Mouse (Mus musculus) kidney, adult 8-10 months (tissue): ENCODE measurements around the gene Scg3.
"Not testable (repeated sequence)": the region's sequence is repeated elsewhere in the genome, so short reads cannot be mapped to it uniquely, and the experiment has no call there.

Experiments used
- DNase-seq, 2 experiments: peaks; one replicate each; pipeline ENCODE4 v3.0.0; 2022

Gene Scg3

GRCm38 (mm10) chr9:75683426-75684191, at the start of gene Scg3:
Gene Scg3 (minus strand): TSS chr9:75684056.
- DNase-seq = peak; percentile 21 to 65

GRCm38 (mm10) chr9:75719952-75720687, 36.3 kb upstream of the Scg3 start:
- peak; percentile 15 to 47 for DNase-seq

DNA sequence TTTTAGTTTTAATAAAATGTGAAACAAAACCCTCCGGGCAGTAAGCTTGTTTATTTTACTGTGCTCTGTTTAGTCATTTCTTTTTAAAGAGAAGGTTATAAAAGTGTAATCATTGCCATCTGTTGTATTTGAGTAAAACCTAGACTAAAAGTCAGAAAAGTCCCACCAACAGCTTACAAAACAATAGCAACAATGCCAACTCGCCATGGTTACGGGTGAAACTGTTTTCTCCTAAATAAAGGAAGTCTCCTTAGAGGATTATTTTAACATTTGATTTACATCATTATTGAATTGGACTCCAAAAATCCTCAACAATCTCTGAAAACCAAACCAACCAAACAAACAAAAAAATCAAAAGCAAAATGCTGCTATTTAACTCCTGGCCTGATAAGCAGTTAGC, 35.6 kb upstream of the Scg3 start:
- no peak for DNase-seq

GRCm38 (mm10) chr9:75684772-75685171, 916 bp upstream of the Scg3 start:
- DNase-seq = no peak

- no peak for DNase-seq
These were observed 436 bp upstream of the Scg3 start for GRCm38 (mm10) chr9:75684292-75684691.

DNA sequence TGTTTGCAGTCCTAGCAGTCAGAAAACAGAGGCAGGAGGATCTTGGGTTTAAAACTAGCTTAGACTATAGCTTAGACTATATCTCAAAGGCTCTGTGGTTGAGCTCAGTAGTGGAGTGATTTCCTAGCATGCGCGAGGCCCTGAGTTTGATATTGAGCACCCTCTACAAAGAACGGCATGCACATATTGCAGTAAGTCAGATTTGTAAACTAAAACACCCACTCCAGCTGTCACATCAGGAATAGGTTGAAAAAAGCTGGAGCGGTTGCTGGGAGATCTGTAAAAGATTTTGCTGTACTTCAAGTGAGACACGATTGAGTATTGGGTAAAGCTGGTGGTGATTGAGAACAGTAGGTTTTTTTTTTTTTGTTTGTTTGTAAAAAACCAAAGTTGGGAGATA, 3.2 kb downstream of the Scg3 start:
- no peak for DNase-seq

DNA sequence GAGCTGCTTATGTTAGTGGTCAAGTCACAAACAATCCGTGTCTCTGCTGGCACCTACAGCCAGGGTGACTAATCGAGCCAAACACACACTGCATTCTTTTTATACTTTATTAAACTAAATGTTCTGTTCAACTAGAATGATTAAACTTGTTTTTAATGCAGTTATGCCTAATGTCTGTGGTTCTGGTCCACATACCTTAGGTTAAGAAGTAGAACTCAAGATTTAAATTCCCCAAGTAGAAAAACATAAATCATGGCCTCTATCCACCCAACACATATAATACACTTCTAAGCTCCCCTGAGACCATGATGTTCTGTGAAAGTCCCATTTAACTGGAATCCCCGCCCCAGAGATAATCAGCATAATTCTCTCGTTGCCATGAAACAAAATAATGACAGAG, 4.2 kb downstream of the Scg3 start:
- DNase-seq = no peak

- DNase-seq = no peak
These were observed 5.5 kb downstream of the Scg3 start for GRCm38 (mm10) chr9:75678341-75678740.

DNA sequence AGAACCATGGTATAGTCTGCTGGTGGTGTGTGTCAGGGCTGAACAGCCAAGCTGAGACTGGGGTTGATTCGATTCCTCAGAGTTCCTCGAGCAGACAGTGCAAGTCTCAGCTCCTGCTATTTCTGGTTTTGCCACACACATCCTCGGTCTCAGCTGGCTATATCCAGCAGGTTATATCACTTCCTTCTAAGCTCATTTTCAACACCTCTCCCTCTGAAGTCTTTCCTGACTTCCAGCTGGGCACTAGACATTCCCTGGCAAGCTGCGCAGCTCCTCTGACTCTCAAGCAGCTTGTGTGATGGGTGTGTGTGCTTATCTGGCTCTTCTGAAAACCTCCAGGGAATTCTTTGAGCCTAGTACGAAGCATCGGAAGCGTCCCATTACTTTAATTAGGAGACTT, 7.6 kb downstream of the Scg3 start:
- DNase-seq = no peak

DNA sequence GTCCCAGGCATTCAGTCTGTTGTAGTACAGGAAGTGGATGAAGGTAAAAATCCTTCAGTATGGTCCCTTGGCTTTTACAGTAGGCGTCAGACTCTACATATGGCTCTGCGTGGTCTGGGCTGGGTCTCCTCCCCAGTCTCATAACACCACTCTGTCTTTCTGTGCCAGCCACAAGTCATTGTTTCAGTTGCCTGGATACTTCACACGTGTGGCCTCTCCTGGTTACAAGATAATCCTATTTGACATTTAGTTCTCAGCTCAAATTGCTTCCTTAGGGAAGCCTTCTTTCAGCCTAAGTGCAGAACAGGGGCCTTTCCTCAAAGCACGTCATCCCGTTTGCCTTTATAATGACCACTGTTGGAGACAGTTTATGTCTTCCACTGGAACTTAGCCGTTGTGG, 11.1 kb downstream of the Scg3 start:
- no peak for DNase-seq

GRCm38 (mm10) chr9:75666612-75667011, 17.2 kb downstream of the Scg3 start:
- DNase-seq = no peak

GRCm38 (mm10) chr9:75665364-75665763, 18.5 kb downstream of the Scg3 start:
- DNase-seq = no peak

GRCm38 (mm10) chr9:75660917-75661316, 22.9 kb downstream of the Scg3 start:
- DNase-seq = no peak

- not testable (repeated sequence) for DNase-seq
These were observed 27.4 kb downstream of the Scg3 start for GRCm38 (mm10) chr9:75656456-75656855.

DNA sequence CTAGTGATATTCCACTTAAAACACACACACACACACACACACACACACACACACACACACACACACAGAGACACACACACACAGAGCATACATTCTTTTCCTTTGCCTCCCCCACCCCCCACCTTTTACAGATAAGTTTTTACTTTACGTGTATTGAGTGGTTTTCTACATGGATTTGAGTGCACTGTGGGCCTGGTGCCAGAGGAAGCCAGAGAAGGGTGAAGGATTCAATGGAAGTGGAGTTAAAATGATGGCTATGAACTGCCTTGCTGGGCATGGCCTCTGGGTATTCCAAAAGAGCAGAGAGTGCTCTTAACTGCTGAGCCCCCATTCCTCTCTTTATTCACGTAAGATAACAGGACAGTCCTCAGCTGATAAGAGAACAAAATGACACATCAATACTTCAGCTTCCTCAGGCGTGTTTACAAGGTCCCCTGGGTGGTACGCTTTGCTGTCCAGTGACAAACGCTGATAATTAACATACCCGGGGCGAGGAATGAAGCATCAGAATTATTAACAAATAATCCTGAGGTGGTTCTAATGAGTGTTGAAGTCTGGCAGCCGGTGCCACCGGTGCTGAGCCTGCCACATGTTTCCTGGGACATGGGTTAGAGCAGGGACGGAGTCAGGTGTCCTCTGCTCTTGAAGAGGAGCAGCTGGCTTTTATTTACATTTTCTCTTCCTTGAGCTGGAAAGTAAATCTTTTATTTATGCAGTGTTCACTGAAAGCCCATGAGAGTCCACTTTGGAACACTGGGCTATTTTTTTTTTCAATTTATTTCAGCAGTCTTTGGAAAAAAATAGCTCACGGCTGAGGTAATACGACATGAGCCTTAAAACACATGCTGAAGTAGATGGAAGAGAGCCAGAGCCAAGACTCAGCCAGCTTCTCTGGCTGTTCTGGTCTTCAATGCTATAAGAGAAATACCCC, 29.6 kb downstream of the Scg3 start:
- DNase-seq = no peak

DNA sequence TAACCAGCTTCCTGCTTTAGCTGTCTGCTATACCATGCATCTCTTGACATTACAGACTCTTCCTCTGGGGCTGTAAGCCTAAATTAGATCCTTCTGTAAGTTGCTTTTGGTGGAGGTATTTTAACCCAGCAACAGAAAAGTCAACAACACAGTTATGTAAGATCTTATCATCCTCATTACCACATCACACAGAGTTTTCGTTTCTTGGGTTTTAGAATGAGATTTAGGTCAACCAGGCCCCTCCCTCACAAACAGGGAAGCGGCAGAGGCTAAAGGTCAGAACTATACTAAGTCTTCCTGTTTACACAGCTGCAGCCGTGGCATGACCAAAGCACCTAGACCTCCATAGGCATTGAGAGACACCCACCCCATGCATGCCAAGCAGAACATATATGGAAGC, 38.5 kb downstream of the Scg3 start:
- DNase-seq = no peak

DNA sequence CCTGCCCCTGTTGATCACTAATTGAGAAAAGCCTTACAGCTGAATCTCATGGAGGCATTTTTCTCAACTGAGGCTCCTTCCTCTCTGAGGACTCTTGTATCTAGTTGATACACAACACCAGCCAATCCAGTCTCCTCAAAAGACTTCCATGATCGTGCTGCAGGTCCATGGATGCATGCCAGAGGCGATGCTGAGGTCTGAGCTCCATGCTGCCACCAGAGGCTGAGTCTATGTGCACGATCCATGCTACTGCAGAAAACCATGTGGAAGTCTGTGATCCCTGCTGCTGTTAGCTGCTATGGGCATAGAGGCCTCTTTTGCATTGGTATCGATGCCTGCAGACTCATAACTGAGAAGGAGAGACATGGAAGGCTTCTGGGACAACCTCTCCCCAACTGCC, 49.6 kb downstream of the Scg3 start:
- DNase-seq = no peak

DNA sequence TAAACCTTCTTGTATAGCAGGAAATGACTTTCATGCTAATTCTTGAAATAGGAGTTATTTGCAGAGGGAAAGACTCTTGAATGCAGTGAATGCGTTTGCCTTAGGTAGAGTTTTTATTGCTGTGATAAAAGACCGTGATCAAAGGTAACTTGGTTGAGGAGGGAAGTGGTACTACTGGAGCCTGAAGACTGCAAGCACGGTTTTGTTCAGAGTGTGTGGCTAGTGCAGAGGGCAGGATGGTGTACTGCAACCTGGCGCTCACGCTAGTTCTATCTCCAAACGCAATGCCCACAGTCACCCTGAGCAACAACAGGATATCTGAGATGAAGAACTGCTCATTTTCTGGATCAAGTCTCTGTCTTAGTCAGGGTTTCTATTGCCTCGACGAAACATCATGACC, 50.3 kb downstream of the Scg3 start:
- no peak for DNase-seq

DNA sequence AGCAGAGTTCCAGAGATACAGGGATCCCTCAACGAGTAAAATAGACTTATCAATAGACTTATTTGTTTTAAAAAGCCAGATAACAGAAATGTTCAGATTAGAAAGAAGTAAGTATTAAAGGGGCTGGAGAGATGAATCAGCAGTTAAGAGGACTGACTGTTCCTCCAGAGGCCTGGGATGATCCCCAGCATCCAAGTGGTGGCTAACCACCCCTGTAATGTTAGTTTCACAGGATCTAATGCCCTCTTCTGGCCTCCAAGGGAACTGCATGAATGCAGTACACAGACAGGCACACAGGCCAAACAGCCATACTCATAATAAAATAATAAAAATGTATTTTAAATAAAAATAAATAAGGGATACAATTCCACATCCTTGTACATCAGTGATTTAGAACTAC, 51.0 kb downstream of the Scg3 start:
- DNase-seq = no peak

DNA sequence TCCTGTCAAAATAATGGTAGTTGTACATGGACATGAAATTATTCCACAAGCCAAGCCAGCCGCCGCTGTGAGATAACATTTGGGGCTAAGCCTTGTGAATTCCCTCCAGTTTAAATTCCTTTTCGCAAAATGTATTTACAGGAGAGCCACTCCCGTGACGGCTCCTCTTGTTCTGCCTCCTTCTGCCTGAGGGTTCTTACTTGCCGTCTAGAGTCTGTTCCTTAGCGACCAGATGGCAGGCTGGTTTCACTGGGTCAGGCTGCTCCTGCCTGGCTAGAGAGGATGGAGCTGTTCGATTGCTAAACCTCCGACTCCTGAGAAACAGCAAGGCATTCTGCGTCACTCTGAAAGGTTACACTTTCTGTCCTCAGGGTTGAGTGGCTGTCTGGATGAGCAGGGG, 51.7 kb downstream of the Scg3 start:
- no peak for DNase-seq

DNA sequence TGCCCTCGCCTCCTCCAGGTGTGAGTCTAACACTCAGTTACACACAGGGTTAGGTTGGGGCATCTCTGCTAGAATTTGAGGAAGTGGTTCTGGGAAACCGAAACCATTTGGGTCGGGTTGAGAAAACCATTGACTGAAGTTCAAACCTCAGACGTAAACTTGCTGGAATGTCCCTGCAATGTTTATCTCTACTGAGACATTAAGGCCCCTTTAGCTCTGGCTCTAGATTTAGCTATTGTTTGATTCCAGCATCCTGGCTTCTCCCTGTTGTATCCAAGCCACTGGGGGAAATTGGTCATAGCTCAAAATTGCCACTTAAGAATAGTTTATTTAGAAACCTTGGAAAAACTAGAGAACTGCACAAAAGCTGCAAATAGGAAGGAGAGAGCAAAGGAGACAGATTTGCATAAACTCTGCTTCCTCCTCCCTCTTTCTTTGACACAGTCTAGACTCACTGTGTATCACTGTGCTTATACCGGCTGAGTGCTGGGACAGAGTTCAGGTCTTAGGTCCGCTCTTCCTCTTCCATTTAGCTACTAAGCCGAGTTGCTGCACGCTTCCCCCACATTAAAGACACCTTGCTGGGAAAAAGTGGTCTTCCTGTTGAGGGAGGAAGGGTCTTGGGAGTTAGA, 52.9 kb downstream of the Scg3 start:
- no peak for DNase-seq

DNA sequence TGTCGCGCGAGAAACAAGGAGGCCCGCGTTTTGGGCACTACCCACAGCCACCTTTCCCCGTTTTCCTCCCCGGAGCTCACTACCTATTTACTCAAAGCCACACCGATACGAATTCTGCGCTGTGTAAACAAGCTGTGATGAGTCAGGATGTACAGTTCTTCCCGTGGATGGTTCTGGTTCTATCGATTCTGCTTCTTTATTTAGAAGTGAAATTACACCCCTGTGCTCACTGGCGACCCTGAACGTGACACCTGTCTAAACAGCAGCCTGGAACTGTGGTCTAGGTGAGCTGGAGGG, 57.6 kb downstream of the Scg3 start:
- DNase-seq = no peak
